Mouse (Mus musculus) adrenal gland, adult (tissue): ENCODE data around the gene Abcg4.
"Not testable (repeated sequence)": the region's sequence is repeated elsewhere in the genome, so short reads cannot be mapped to it uniquely, and the experiment has no call there.

Experiments
- DNase-seq, 2 experiments: peaks; one replicate each; pipeline ENCODE4 v3.0.0; 2022 to 2023; ENCODE audit warnings: low spot score in 1 of 2; ENCODE audit not compliant: inconsistent age in 2 of 2

Gene Abcg4

GRCm38 (mm10) chr9:44319887-44320798 lies 31.7 kb upstream of the Abcg4 start, which contains the start of gene C2cd2l:
Gene C2cd2l, minus strand, starts transcription at chr9:44320285.
- peak; percentile 93 to 96 for DNase-seq

GRCm38 (mm10) chr9:44319105-44319886 lies 30.9 kb upstream of the Abcg4 start:
- peak in 1 of 2 experiments; percentile 83 for DNase-seq

- DNase-seq, result peak in 1 of 2 experiments; percentile 76
Observed at GRCm38 (mm10) chr9:44318826-44319095, 30.3 kb upstream of the Abcg4 start.

- DNase-seq, result peak in 1 of 2 experiments; percentile 8
Observed at GRCm38 (mm10) chr9:44318076-44318825, 29.8 kb upstream of the Abcg4 start.

- DNase-seq, result no peak
Observed at GRCm38 (mm10) chr9:44317452-44317851, 29.0 kb upstream of the Abcg4 start.

GRCm38 (mm10) chr9:44314910-44315309 lies 26.5 kb upstream of the Abcg4 start:
- no peak for DNase-seq

- DNase-seq, result no peak
Observed at GRCm38 (mm10) chr9:44314257-44314547, 25.8 kb upstream of the Abcg4 start.

GRCm38 (mm10) chr9:44313476-44314256 lies 25.3 kb upstream of the Abcg4 start:
- no peak for DNase-seq

- peak in 1 of 2 experiments; percentile 79 for DNase-seq
Observed at GRCm38 (mm10) chr9:44311136-44312134, 23.0 kb upstream of the Abcg4 start.

- no peak for DNase-seq
Observed at GRCm38 (mm10) chr9:44310750-44311135, 22.3 kb upstream of the Abcg4 start.

- no peak for DNase-seq
Observed at GRCm38 (mm10) chr9:44309756-44310155, 21.3 kb upstream of the Abcg4 start.

GRCm38 (mm10) chr9:44307248-44307647 lies 18.8 kb upstream of the Abcg4 start:
- no peak for DNase-seq

GRCm38 (mm10) chr9:44306532-44306931 lies 18.1 kb upstream of the Abcg4 start:
- no peak for DNase-seq

- peak; percentile 99 for DNase-seq
Observed at GRCm38 (mm10) chr9:44305466-44306079, 17.2 kb upstream of the Abcg4 start, which contains the start of gene Hinfp. Gene Hinfp, minus strand, starts transcription at chr9:44305671.

GRCm38 (mm10) chr9:44300001-44300400 lies 11.6 kb upstream of the Abcg4 start:
- DNase-seq, result not testable (repeated sequence)

- peak in 1 of 2 experiments; percentile 73 for DNase-seq
Observed at GRCm38 (mm10) chr9:44292490-44292889, 4.1 kb upstream of the Abcg4 start.

- no peak for DNase-seq
Observed at GRCm38 (mm10) chr9:44288959-44289291, 510 bp upstream of the Abcg4 start.

GRCm38 (mm10) chr9:44287401-44288075 lies 877 bp downstream of the Abcg4 start:
- DNase-seq, result peak; percentile 66 to 85

- no peak for DNase-seq
Observed at GRCm38 (mm10) chr9:44287003-44287400, 1.4 kb downstream of the Abcg4 start.
